Mouse (Mus musculus) T-helper 2 cell (primary cell): ENCODE results near the gene Ndufa4l2.

Source experiments
- in situ Hi-C: fragments of 300-600 bp; cut with MboI, MseI; formaldehyde crosslinking; loops from one replicate; pipeline ENCODE4 v1.15.1; 2025; ENCODE audit warnings: high pct_unique_total_duplicates

The Ndufa4l2 gene

GRCm38 (mm10) chr10:127509837-127510701, 4.7 kb upstream of the Ndufa4l2 start:
- in situ Hi-C loops, result loop anchor here (5.0 kb wide), 1 partner anchor 32 kb away; no protein-coding TSS in a partner anchor

GRCm38 (mm10) chr10:127510895-127511617, 3.7 kb upstream of the Ndufa4l2 start:
- in situ Hi-C loops, result no loop called here

- in situ Hi-C loops, result no loop called here
These were observed 3.0 kb upstream of the Ndufa4l2 start for GRCm38 (mm10) chr10:127511634-127512306.

- in situ Hi-C loops, result no loop called here
These were observed 2.5 kb upstream of the Ndufa4l2 start for GRCm38 (mm10) chr10:127512307-127512666.

- in situ Hi-C loops, result no loop called here
These were observed 2.0 kb upstream of the Ndufa4l2 start for GRCm38 (mm10) chr10:127512813-127513212.

GRCm38 (mm10) chr10:127513501-127514091, 1.2 kb upstream of the Ndufa4l2 start:
- in situ Hi-C loops, result no loop called here

- in situ Hi-C loops, result no loop called here
These were observed 562 bp upstream of the Ndufa4l2 start for GRCm38 (mm10) chr10:127514111-127514698.

- in situ Hi-C loops, result no loop called here
These were observed 660 bp downstream of the Ndufa4l2 start for GRCm38 (mm10) chr10:127515271-127515982.

- in situ Hi-C loops, result no loop called here
These were observed 1.3 kb downstream of the Ndufa4l2 start for GRCm38 (mm10) chr10:127515983-127516459.

GRCm38 (mm10) chr10:127516576-127517260, 2.0 kb downstream of the Ndufa4l2 start:
- in situ Hi-C loops, result no loop called here

- in situ Hi-C loops, result no loop called here
These were observed 3.2 kb downstream of the Ndufa4l2 start for GRCm38 (mm10) chr10:127517941-127518340.

GRCm38 (mm10) chr10:127519041-127519701, 4.4 kb downstream of the Ndufa4l2 start:
- in situ Hi-C loops, result no loop called here

- in situ Hi-C loops, result loop anchor here (10.0 kb wide), 1 partner anchor 335 kb away; the partner anchor contains the start of gene Slc26a10
These were observed 5.3 kb downstream of the Ndufa4l2 start for GRCm38 (mm10) chr10:127519903-127520713.

GRCm38 (mm10) chr10:127520714-127521357, 6.1 kb downstream of the Ndufa4l2 start:
- in situ Hi-C loops, result loop anchor here (10.0 kb wide), 1 partner anchor 336 kb away; the partner anchor contains the start of gene Slc26a10

GRCm38 (mm10) chr10:127521611-127522080, 6.9 kb downstream of the Ndufa4l2 start:
- in situ Hi-C loops, result loop anchor here (10.0 kb wide), 1 partner anchor 337 kb away; the partner anchor contains the start of gene Slc26a10

- in situ Hi-C loops, result loop anchor here (10.0 kb wide), 1 partner anchor 337 kb away; the partner anchor contains the start of gene Slc26a10
These were observed 7.4 kb downstream of the Ndufa4l2 start, which contains the start of gene Shmt2 for GRCm38 (mm10) chr10:127522088-127522581. TSS of gene Shmt2 (minus strand) at chr10:127522444.

- in situ Hi-C loops, result loop anchor here (5.0 to 10.0 kb wide), 2 partner anchors 340 to 663 kb away; partner anchors contain the start of gene Slc26a10
These were observed 10.0 kb downstream of the Ndufa4l2 start for GRCm38 (mm10) chr10:127524646-127525255.
